Mouse (Mus musculus) heart, adult 2 months (tissue): ENCODE measurements around the gene 4933434E20Rik. TPM values are rescaled to one million over a fixed set of nuclear protein-coding genes. Genes with fewer than 3 reads are reported as not detected.

Source experiments
- DNase-seq, 2 experiments: peaks; one replicate each; pipeline ENCODE4 v3.0.0; 2021
- H3K27ac ChIP-seq: fragments of 200-600 bp; 2 replicates; pipeline ENCODE4 v1.8.1; 2022
- H3K27me3 ChIP-seq: fragments of 200-500 bp; 2 replicates; pipeline ENCODE4 v1.6.1; 2012; ENCODE audit warnings: mild to moderate bottlenecking, low read length, inconsistent platforms, mixed read lengths; ENCODE audit not compliant: control insufficient read depth, insufficient read depth
- H3K36me3 ChIP-seq: fragments of 200-500 bp; 2 replicates; pipeline ENCODE4 v1.6.1; 2012; ENCODE audit warnings: low read length, inconsistent platforms; ENCODE audit not compliant: control insufficient read depth, insufficient read depth
- H3K4me1 ChIP-seq: fragments of 200-500 bp; 2 replicates; pipeline ENCODE4 v1.6.1; 2011; ENCODE audit warnings: low read length; ENCODE audit not compliant: control insufficient read depth, insufficient read depth
- H3K4me3 ChIP-seq: fragments of 200-600 bp; 2 replicates; pipeline ENCODE4 v1.8.1; 2022
- H3K79me2 ChIP-seq: fragments of 200-500 bp; replicated peaks from 2 replicates; pipeline ENCODE4 v1.6.1; 2012; ENCODE audit warnings: mild to moderate bottlenecking, inconsistent platforms, low read length, moderate library complexity, mixed read lengths; ENCODE audit not compliant: control insufficient read depth, insufficient read depth
- H3K9ac ChIP-seq: fragments of 200-500 bp; 2 replicates; pipeline ENCODE4 v1.6.1; 2012; ENCODE audit warnings: low read depth, mild to moderate bottlenecking, control low read depth, inconsistent platforms, low read length, mixed read lengths
- CTCF ChIP-seq: fragments of 200-600 bp; IDR thresholded peaks from 2 replicates; pipeline ENCODE4 v1.8.1; 2022; ENCODE audit warnings: antibody characterized with exemption, mild to moderate bottlenecking, moderate library complexity
- EP300 ChIP-seq: fragments of 200-500 bp; IDR thresholded peaks from 2 replicates; pipeline ENCODE4 v1.6.1; 2011; ENCODE audit warnings: low read depth, low read length, control low read depth; ENCODE audit not compliant: insufficient read depth
- POLR2A ChIP-seq: fragments of 200-500 bp; IDR thresholded peaks from 2 replicates; pipeline ENCODE4 v1.6.1; 2011; ENCODE audit warnings: mild to moderate bottlenecking, low read depth, low read length, control low read depth; ENCODE audit not compliant: insufficient read depth
- WGBS: fragments of 180-500 bp; shearing (Covaris S2); methylation state at CpG from one replicate; pipeline ENCODE4 v1.1.7; 2018; 5-methylcytosine and 5-hydroxymethylcytosine counted together
- intact Hi-C: fragments of 180-260 bp; cut with DNase I; formaldehyde crosslinking; loops from one replicate; pipeline ENCODE4 v1.15.1; 2025
- polyA plus RNA-seq: library from polyadenylated mRNA; depleted of rRNA; stranded (reverse); fragments of >200 nt; gene quantifications from 2 replicates; pipeline ENCODE4 v1.2.3, GENCODE M21; 2012
- total RNA-seq, 2 experiments: library from RNA; stranded (reverse); gene quantifications; 2 replicates each; pipeline ENCODE4 v1.2.3; 2021

The 4933434E20Rik gene
- total and polyA plus RNA-seq, 3 experiments: 52.8 to 96.1 (median 81.6) TPM

DNA sequence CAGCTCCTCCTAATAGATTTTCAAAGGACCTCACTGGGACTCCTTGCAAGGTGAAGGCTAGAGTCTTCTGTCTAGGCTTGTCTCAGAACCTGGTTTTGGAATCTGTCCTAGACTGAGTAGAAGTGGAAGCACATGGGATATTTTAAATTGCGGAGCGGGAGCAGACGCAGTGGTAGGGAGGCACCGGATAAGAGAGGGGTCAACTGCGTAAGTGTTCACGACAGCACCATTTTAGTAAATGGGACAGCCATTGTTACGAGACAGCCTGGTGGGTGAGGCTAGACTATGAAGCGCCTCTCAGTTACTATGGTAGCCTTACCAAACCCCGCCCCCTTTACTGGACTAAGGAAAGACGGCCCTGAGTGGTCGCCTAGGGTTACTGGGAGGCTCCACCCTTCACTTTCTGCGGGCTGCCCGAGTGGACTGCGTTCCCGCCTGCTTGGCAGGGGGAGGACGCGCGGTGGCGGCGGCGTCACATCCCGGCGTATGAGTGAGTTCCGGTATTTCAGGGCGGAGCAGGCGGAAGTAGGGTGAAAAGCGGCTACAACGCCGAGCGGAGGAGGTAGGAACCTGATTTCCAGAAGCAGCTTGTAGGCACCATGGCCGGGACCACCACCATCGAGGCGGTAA is 27.8 kb downstream of the 4933434E20Rik start:
- Histone ChIP-seq H3K4me1 (peaks cover 17% of the 10 kb centered on the region), H3K4me3 (peak overlapping the region; percentile 79), H3K9ac (peak overlapping the region; percentile 80), H3K27me3 (no peaks in the 10 kb centered on the region), H3K36me3 (peaks cover 9% of the 10 kb centered on the region), H3K27ac (peak overlapping the region; percentile 98), H3K79me2 (peaks cover 5% of the 10 kb centered on the region; the same call in 1 of the 2 replicates)
- peak; percentile 93 to 97 for DNase-seq
- TF ChIP-seq EP300: no peak
- TF ChIP-seq POLR2A: peak; percentile 88
- intact Hi-C loops: loop anchor here (2.0 kb wide), 2 partner anchors 26 to 306 kb away; partner anchors contain the start of genes Ubap2l and Ube2q1
- WGBS: under 1% methylated on average over 33 of the region's 33 CpGs

DNA sequence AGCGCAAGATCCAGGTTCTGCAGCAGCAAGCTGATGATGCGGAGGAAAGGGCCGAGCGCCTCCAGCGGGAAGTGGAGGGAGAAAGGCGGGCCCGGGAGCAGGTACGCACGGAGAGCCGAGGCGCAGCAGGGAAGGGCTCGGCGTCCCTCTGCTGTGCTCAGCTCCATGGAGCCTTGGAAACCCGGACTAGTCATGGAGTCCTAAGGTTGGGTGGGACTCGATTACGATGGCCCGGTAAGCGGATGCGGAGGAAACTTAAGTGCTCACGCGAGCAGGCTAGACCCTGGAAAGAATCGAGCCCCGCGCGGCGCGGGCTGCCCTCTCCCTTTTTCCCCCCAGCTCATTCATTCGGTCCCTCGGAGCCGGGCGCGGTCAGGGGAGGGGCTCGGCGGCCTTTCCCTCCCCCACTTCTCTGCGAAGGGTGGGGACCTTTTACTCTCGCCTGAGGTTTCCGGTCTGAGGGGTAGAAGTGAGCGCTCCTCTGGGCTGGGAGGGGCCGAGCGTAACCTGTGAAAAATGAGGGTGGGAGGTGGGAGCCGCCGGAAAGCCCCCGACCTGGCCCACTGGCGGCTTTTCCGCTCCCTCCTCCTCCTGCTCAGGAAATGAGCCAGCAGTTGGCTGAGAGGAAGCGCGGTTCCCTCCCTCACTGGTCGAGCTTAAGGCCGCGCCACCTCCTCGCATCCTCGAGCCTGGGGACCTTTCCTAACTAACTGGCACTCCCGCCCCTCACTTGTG is 28.5 kb downstream of the 4933434E20Rik start:
- WGBS: under 1% methylated on average over 53 of the region's 53 CpGs
- H3K9ac ChIP-seq: peak overlapping the region; percentile 80
- H3K27me3 ChIP-seq: no peaks in the 10 kb centered on the region
- DNase-seq: peak; percentile 76 to 86
- TF ChIP-seq EP300: no peak
- TF ChIP-seq POLR2A: no peak; the same call in 1 of the 2 replicates
- no peak for TF ChIP-seq CTCF
- peaks cover 5% of the 10 kb centered on the region; the same call in 1 of the 2 replicates for H3K79me2 ChIP-seq
- H3K4me1 ChIP-seq: peaks cover 22% of the 10 kb centered on the region
- peak overlapping the region; percentile 98 for H3K27ac ChIP-seq
- H3K4me3 ChIP-seq: peak overlapping the region; percentile 79
- intact Hi-C loops: loop anchor here (2.0 kb wide), 2 partner anchors 27 to 307 kb away; partner anchors contain the start of genes Ubap2l and Ube2q1
- peaks cover 14% of the 10 kb centered on the region for H3K36me3 ChIP-seq

DNA sequence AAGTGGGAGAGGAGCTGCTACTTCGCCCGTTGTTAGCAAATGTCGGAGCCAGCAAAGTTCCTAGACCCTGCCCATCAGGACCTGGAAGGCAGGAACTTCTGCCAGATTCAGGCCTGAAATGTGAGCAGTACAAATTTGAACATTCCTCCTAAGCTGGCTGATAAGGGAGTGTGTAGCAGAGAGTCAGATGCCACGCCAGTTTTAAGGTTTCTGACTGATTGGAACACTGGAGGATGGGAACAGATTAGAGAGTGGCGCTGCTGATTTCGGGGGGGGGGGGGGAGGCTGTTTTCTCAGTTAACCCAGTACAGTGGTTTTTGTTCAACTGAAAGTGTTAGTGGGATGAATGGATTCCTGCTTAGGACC is 29.0 kb downstream of the 4933434E20Rik start:
- no peak for TF ChIP-seq CTCF
- TF ChIP-seq EP300: no peak
- no peak for TF ChIP-seq POLR2A
- peaks cover 17% of the 10 kb centered on the region for H3K36me3 ChIP-seq
- intact Hi-C loops: no loop called here
- H3K79me2 ChIP-seq: peaks cover 7% of the 10 kb centered on the region; the same call in 1 of the 2 replicates
- H3K4me1 ChIP-seq: peaks cover 27% of the 10 kb centered on the region
- no peaks in the 10 kb centered on the region for H3K27me3 ChIP-seq
- peak overlapping the region; percentile 80 for H3K9ac ChIP-seq
- peak overlapping the region; percentile 79 for H3K4me3 ChIP-seq
- no peak for DNase-seq
- peak overlapping the region; percentile 98 for H3K27ac ChIP-seq
- 0% methylated on average over 6 of the region's 6 CpGs for WGBS

DNA sequence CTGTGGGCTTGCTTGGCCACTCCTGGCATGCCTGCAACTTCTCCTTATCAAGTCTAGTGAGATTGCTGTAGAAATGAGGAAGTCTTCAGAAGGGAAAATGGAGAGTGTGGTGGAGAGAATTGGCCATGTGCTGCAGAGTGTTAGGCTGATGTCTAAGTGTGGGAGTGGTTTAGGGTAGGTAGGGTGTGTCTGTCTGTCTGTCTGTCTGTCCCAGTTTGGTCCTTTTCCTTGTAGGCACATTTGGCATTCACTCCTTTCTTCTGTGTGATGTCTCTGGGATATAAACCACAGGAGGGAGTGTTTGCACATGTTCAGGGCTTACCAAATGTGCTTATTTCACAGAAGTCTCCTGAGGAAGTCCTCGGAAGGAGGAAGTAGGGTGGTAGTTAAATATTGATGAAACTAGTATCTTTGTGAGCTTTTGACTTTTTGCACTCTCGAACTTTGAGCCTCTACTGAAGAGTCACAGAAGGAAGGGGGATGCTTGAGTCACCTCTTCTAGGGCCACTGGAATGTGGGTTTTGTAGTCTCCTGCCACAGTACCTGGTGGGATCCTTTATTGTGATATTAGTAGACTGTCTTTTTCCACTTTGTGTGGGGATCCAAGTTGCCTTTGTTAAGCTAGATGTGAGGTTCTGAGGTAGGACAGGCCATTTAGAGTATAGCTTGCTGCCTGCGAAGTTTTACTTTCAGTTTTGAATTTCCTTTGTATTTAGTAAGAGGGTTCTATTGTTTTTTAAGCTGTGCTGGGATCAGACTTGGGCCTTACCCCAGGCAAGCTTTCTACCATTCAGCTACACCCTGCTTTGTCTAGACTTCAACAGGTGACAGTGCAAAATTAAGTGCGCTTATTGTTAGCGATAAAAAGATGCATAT is 30.2 kb downstream of the 4933434E20Rik start:
- Histone ChIP-seq H3K4me1 (peaks cover 31% of the 10 kb centered on the region), H3K79me2 (peaks cover 9% of the 10 kb centered on the region), H3K36me3 (peaks cover 20% of the 10 kb centered on the region), H3K4me3 (peak overlapping the region; percentile 19; the same call in 1 of the 2 replicates), H3K9ac (peak overlapping the region; percentile 54; the same call in 1 of the 2 replicates), H3K27me3 (no peaks in the 10 kb centered on the region), H3K27ac (peak overlapping the region; percentile 64)
- intact Hi-C loops: no loop called here
- peak in 1 of 2 experiments; percentile 42 for DNase-seq
- TF ChIP-seq EP300 (no peak), POLR2A (no peak), CTCF (no peak)
- 34% methylated on average over 5 of the region's 5 CpGs for WGBS

DNA sequence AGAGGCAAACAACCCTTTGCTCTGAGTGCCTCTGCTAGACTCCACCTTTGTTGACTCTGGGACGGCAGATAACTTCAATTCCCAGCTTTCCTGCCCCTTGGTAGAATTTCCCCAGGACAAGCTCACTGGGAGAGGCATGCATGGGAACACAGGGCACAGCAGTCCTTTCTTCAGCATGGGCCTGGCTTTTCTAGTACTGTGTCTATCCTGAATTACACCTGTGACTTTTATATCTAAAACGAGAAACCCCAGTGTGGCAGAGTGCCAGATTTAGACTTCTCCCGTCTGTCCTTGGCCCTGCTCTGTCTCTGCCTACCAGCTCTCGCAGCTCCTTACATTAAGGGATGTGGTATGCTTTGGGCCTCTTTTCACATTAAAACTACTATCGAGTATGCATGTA is 31.6 kb downstream of the 4933434E20Rik start:
- no peak for DNase-seq
- Histone ChIP-seq H3K27ac (peak overlapping the region; percentile 64; the same call in 1 of the 2 replicates), H3K79me2 (peaks cover 9% of the 10 kb centered on the region), H3K4me1 (peaks cover 30% of the 10 kb centered on the region), H3K27me3 (no peaks in the 10 kb centered on the region), H3K9ac (no peak overlapping the region), H3K4me3 (peak overlapping the region; percentile 5; the same call in 1 of the 2 replicates), H3K36me3 (peaks cover 20% of the 10 kb centered on the region)
- TF ChIP-seq CTCF (no peak), POLR2A (no peak), EP300 (no peak)
- intact Hi-C loops: no loop called here
- whole genome bisulfite sequencing: 27% methylated on average over 5 of the region's 5 CpGs
